Mouse (Mus musculus) lung, adult 2 months (tissue): ENCODE data around the gene Nxt1. TPM values are rescaled to one million over a fixed set of nuclear protein-coding genes. Genes with fewer than 3 reads are reported as not detected.

Experiments
- DNase-seq: peaks from one replicate; pipeline ENCODE4 v3.0.0; 2022
- H3K4me1 ChIP-seq: fragments of 200-500 bp; 2 replicates; pipeline ENCODE4 v1.6.1; 2011; ENCODE audit warnings: low read length; ENCODE audit not compliant: control insufficient read depth, insufficient read depth
- H3K4me3 ChIP-seq: fragments of 200-500 bp; replicated peaks from 2 replicates; pipeline ENCODE3; 2011; ENCODE audit warnings: low read depth, mild to moderate bottlenecking, control low read depth, low read length; ENCODE audit errors: extremely low read depth
- CTCF ChIP-seq: fragments of 200-500 bp; IDR thresholded peaks from 2 replicates; pipeline ENCODE4 v1.5.1; 2011; ENCODE audit warnings: mild to moderate bottlenecking, low read length, control low read depth; ENCODE audit not compliant: insufficient read depth
- POLR2A ChIP-seq: fragments of 200-500 bp; IDR thresholded peaks from 2 replicates; pipeline ENCODE4 v1.6.1; 2011; ENCODE audit warnings: low read depth, mild to moderate bottlenecking, control low read depth, low read length, borderline replicate concordance; ENCODE audit errors: extremely low read depth
- whole genome bisulfite sequencing: fragments of 180-500 bp; shearing (Covaris S2); methylation state at CpG from one replicate; pipeline ENCODE4 v1.1.7; 2018; 5-methylcytosine and 5-hydroxymethylcytosine counted together
- polyA plus RNA-seq: library from polyadenylated mRNA; depleted of rRNA; stranded (reverse); fragments of >200 nt; gene quantifications from 2 replicates; pipeline ENCODE4 v1.2.3, GENCODE M21; 2012

Nxt1 gene
- polyA plus RNA-seq, 1 experiment, result 19.6 TPM

- DNase-seq, result no peak
- no peaks in the 10 kb centered on the region for H3K4me1 ChIP-seq
- WGBS, result 38% methylated on average over 3 of the region's 3 CpGs
- no peak overlapping the region for H3K4me3 ChIP-seq
- TF ChIP-seq CTCF, result no peak
- no peak for TF ChIP-seq POLR2A
These were observed 21.6 kb upstream of the Nxt1 start for GRCm38 (mm10) chr2:148650587-148651357.

GRCm38 (mm10) chr2:148654961-148655360 is 17.4 kb upstream of the Nxt1 start:
- DNase-seq, result peak; percentile 60
- WGBS, result under 1% methylated on average over 3 of the region's 3 CpGs
- no peaks in the 10 kb centered on the region for H3K4me1 ChIP-seq
- no peak overlapping the region for H3K4me3 ChIP-seq
- TF ChIP-seq CTCF, result peak; percentile 68
- TF ChIP-seq POLR2A, result no peak

- Histone ChIP-seq H3K4me3 (no peak overlapping the region), H3K4me1 (no peaks in the 10 kb centered on the region)
- WGBS, result 92% methylated on average over 1 of the region's 1 CpGs
- DNase-seq, result no peak
- no peak for TF ChIP-seq CTCF
- TF ChIP-seq POLR2A, result no peak
These were observed 8.9 kb upstream of the Nxt1 start for GRCm38 (mm10) chr2:148663458-148663857.

GRCm38 (mm10) chr2:148677801-148678200 is 5.4 kb downstream of the Nxt1 start:
- 36% methylated on average over 26 of the region's 26 CpGs for WGBS
- DNase-seq, result peak; percentile 23
- H3K4me3 ChIP-seq, result peak overlapping the region; percentile 27
- TF ChIP-seq POLR2A, result peak; percentile 20; the same call in 1 of the 2 replicates
- TF ChIP-seq CTCF, result no peak
- H3K4me1 ChIP-seq, result peaks cover 4% of the 10 kb centered on the region; the same call in 1 of the 2 replicates

GRCm38 (mm10) chr2:148679346-148679745 is 6.9 kb downstream of the Nxt1 start:
- WGBS, result 21% methylated on average over 9 of the region's 9 CpGs
- TF ChIP-seq CTCF (no peak), POLR2A (peak; percentile 70; the same call in 1 of the 2 replicates)
- Histone ChIP-seq H3K4me1 (peaks cover 4% of the 10 kb centered on the region; the same call in 1 of the 2 replicates), H3K4me3 (peak overlapping the region; percentile 49)
- no peak for DNase-seq

GRCm38 (mm10) chr2:148680775-148681291 is 8.4 kb downstream of the Nxt1 start, which contains the start of gene Gzf1:
Gene Gzf1 (plus strand): TSS chr2:148681023.
- peak; percentile 86 for TF ChIP-seq POLR2A
- TF ChIP-seq CTCF, result no peak
- WGBS, result under 1% methylated on average over 39 of the region's 39 CpGs
- peak; percentile 99 for DNase-seq
- Histone ChIP-seq H3K4me1 (peaks cover 4% of the 10 kb centered on the region; the same call in 1 of the 2 replicates), H3K4me3 (peak within 1 kb of the TSS; percentile 93)

GRCm38 (mm10) chr2:148681461-148681891 is 9.1 kb downstream of the Nxt1 start:
- Histone ChIP-seq H3K4me1 (peaks cover 4% of the 10 kb centered on the region; the same call in 1 of the 2 replicates), H3K4me3 (peak overlapping the region; percentile 93)
- 4% methylated on average over 17 of the region's 17 CpGs for WGBS
- DNase-seq, result peak; percentile 51
- TF ChIP-seq CTCF (peak; percentile 20; the same call in 1 of the 2 replicates), POLR2A (no peak)

- WGBS, result 89% methylated on average over 1 of the region's 1 CpGs
- peaks cover 4% of the 10 kb centered on the region for H3K4me1 ChIP-seq
- TF ChIP-seq CTCF (no peak), POLR2A (no peak)
- H3K4me3 ChIP-seq, result no peak overlapping the region
- DNase-seq, result no peak
These were observed 10.6 kb downstream of the Nxt1 start for GRCm38 (mm10) chr2:148683031-148683430.

GRCm38 (mm10) chr2:148684972-148685371 is 12.6 kb downstream of the Nxt1 start:
- H3K4me1 ChIP-seq, result peaks cover 4% of the 10 kb centered on the region
- 84% methylated on average over 2 of the region's 2 CpGs for WGBS
- no peak overlapping the region for H3K4me3 ChIP-seq
- no peak for TF ChIP-seq CTCF
- TF ChIP-seq POLR2A, result no peak
- no peak for DNase-seq

GRCm38 (mm10) chr2:148685709-148686108 is 13.3 kb downstream of the Nxt1 start:
- TF ChIP-seq POLR2A, result no peak
- TF ChIP-seq CTCF, result no peak
- Histone ChIP-seq H3K4me3 (no peak overlapping the region), H3K4me1 (peaks cover 4% of the 10 kb centered on the region)
- WGBS, result 62% methylated on average over 3 of the region's 3 CpGs
- DNase-seq, result no peak
